Mouse (Mus musculus) mature B cell (primary cell): ENCODE measurements at regions not wholly inside any gene's neighbourhood (a gene's known extent, or its start where the extent isn't known, plus 50 kb on each side); places are given as distances from the start of the nearest gene placed in this dataset.

Source experiments
- in situ Hi-C: fragments of 300-500 bp; cut with MboI; formaldehyde crosslinking; loops from 2 replicates; pipeline ENCODE4 v1.14.3; 2019

- in situ Hi-C loops = loop anchor here (10.0 kb wide), 1 partner anchor 201 kb away; the partner anchor contains the start of gene Rgs3
Observed at GRCm38 (mm10) chr4:62755237-62755900, 195.7 kb downstream of the Rgs3 start.

- in situ Hi-C loops = loop anchor here (10.0 kb wide), 1 partner anchor 202 kb away; the partner anchor contains the start of gene Rgs3
Observed at GRCm38 (mm10) chr4:62756721-62757206, 197.1 kb downstream of the Rgs3 start.

GRCm38 (mm10) chr4:62760748-62761604, 201.3 kb downstream of the Rgs3 start:
- in situ Hi-C loops = no loop called here

- in situ Hi-C loops = no loop called here
Observed at GRCm38 (mm10) chr4:62761672-62762071, 202.0 kb downstream of the Rgs3 start.

- in situ Hi-C loops = no loop called here
Observed at GRCm38 (mm10) chr4:62763990-62764389, 201.4 kb upstream of the Zfp618 start.

- in situ Hi-C loops = no loop called here
Observed at GRCm38 (mm10) chr4:62769469-62770234, 195.7 kb upstream of the Zfp618 start.

GRCm38 (mm10) chr4:62775005-62775609, 190.3 kb upstream of the Zfp618 start:
- in situ Hi-C loops = no loop called here

- in situ Hi-C loops = no loop called here
Observed at GRCm38 (mm10) chr4:62776881-62777280, 188.5 kb upstream of the Zfp618 start.

GRCm38 (mm10) chr4:62777436-62777835, 187.9 kb upstream of the Zfp618 start:
- in situ Hi-C loops = no loop called here

GRCm38 (mm10) chr4:62778621-62779020, 186.8 kb upstream of the Zfp618 start:
- in situ Hi-C loops = no loop called here

GRCm38 (mm10) chr4:62780409-62780808, 185.0 kb upstream of the Zfp618 start:
- in situ Hi-C loops = no loop called here

- in situ Hi-C loops = no loop called here
Observed at GRCm38 (mm10) chr4:62780837-62781236, 184.5 kb upstream of the Zfp618 start.

GRCm38 (mm10) chr4:62781309-62781800, 184.0 kb upstream of the Zfp618 start:
- in situ Hi-C loops = no loop called here

GRCm38 (mm10) chr4:62785711-62786110, 179.7 kb upstream of the Zfp618 start:
- in situ Hi-C loops = no loop called here

- in situ Hi-C loops = no loop called here
Observed at GRCm38 (mm10) chr4:62789696-62790095, 175.7 kb upstream of the Zfp618 start.

GRCm38 (mm10) chr4:62793582-62793981, 171.8 kb upstream of the Zfp618 start:
- in situ Hi-C loops = no loop called here

- in situ Hi-C loops = no loop called here
Observed at GRCm38 (mm10) chr4:62795538-62795937, 169.8 kb upstream of the Zfp618 start.

GRCm38 (mm10) chr4:62799923-62800322, 165.4 kb upstream of the Zfp618 start:
- in situ Hi-C loops = no loop called here

GRCm38 (mm10) chr4:62805841-62806240, 159.5 kb upstream of the Zfp618 start:
- in situ Hi-C loops = no loop called here

GRCm38 (mm10) chr4:62806786-62807185, 158.6 kb upstream of the Zfp618 start:
- in situ Hi-C loops = no loop called here

GRCm38 (mm10) chr4:62807926-62808552, 157.3 kb upstream of the Zfp618 start:
- in situ Hi-C loops = no loop called here
